Mouse (Mus musculus) retina, postnatal 1 day (tissue): ENCODE measurements around the gene Mest.
A peak's percentile ranks its signal among the peaks of the same experiment; 100 is the strongest.

Experiments used
- DNase-seq: peaks from one replicate; pipeline ENCODE4 v3.0.0-alpha.2; 2012

The Mest gene

DNA sequence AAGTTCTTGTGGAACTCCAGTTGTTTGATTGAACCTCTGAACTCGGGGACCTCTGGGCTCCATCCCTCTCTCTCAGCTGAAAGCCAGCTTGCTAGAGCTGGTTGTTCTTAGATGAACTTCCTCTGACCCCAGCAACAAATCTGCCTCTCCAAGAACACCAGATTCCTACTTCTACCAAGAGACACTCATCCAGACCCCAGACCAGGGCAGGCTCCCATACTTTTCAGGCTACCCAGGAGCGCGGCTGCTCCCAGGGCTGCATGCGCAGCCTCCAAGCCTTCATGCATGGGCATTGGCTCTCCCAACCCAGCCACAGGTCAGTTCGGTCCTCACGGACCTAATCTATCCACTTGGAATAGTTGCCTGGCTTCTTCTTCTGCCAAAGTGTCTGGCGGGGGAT, at the start of gene Mest:
Gene Mest, plus strand, starts transcription at position 217 of the 400 bp plus-strand sequence.
- no peak for DNase-seq

DNA sequence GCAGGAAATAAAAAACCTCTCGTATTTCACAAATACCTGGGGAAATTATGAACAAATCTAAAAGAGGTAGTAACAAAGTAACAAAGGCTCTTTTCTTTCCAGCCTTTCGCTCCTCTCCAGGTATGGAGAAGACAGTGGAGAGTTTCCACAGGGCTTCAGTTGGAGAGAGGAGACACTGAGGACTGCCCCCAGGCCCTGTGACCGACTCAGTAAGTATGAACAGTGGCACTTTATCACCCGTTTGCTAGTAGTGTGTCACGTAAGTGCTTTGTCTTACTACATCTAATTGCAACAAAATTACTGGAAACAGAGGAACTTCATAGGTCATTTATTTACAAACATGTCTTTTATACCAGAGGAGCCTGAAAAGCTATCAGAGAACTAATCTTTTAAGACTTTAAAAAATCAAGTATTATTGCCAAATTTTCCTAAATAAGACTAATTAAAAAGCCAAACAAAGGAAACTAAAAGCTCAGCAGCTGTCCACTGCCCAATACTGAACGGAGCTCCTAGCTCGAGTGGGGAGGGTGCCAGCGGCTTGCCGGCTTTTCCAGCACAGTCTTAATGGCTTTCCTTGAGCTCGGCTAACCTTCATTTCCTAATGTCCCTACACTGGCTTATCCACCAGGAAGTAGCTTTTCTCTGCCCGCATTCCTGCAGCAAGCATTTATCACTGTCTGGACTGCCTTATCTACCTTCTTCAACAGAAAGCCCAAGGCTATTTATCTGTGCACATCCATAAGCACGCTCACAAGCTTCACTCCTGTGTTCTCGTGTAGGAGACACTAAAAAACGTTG, 49.4 kb upstream of the Mest start:
- peak; percentile 59 for DNase-seq

DNA sequence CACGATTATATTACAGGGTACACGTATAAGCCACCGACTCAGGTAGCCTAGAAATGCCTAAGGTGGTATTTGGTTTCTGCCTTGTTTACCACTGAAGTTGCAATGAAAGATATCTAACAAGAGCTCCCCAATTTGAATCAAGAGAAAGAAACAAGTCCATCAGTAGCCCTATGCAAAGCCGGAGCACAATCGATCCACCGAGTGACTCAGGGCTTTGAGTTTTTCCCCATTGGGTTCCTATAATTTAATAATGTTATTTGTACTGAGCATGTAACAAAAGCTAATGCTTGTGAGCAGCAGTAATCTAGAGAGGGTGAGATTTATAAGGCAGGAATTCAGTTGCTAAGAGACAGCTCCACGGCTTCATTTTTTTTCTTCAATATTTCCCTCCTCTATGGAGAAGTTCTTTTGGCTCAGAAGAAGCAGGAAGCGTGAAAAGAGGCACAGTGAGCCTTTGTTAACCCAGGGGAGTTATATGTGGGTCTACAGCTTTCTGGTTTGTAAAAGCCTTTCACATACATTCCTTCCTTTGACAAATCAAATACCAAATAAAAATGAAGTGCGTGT, 48.5 kb upstream of the Mest start:
- DNase-seq: no peak

DNA sequence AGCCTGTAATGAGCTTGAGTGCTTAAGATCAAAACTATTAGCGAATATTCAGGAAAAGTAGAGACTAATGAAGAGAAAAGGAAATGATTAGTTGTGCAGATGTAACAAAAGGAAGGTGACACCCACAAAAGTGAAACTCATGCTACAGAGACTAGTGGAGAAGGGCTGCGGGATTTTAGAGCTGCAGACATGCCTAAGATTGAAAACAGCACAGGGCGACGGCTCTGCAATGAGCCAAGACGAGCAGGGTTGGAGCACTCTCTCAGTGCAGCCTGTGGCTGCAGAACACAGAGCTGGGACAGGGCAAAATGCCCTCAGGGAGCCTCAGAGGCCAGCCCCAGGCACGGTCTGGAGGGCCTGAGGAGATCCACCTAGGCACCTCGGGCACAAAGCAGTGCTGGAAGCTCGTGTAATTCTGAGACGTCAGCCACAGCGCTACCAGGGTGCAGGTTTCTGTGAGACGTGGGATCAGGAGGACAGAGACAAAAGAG, 48.0 kb upstream of the Mest start:
- peak; percentile 59 for DNase-seq

DNA sequence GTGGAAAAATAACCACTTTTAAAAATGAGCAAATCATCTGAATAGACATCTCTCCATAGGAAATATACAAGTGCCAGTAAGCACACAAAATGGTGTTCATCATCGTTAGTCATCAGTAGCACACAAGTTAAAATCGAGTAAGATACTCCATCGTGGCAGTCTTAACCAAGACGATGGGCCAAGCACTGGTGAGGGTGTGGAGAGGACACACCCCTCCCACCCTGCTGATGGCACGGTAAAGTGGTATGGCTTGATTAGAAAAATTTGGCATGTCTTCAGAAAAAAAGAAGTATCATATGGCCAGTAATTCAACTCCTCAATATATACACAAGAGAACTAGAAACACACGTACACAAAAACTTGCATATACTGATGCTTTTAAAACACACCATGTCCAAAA, 46.8 kb upstream of the Mest start:
- no peak for DNase-seq

DNA sequence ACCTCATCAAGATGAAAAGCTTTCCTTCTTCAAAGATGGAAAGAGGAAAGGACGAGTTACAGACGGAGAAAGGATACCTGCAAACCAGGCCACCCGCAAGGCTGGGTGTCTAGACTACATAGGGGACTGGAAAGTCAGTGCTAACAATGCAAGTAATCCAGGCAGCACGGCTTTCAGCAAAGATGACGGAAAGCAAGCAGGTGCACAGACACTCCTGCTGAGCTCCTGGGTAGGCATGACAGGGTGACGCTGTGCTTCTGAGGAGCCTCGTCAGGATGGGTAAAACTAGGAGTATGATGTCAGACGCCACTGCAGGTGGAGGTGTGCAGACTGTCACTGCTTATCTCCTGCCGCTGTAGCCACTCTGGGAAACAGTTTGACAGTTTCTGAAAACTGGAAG, 45.8 kb upstream of the Mest start:
- DNase-seq: no peak

DNA sequence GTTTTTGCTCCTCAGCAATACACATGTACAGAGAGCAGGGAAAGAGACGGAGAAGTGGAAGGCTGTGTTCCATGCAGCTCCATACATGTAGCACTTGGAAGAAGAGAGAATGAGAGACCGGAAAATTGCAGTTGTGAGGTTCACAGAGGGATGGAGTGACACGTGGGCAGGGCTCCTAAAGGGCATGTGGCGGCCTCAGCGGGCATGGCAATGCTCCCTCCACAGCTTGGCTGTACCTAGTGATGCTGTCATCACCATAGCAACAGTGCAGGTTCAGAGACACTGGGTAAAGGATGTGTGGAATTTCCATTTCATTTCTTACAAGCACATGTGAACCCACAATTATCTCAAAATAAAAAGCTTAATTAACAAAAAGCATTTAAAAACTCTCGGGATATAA, 44.9 kb upstream of the Mest start:
- peak; percentile 51 for DNase-seq

DNA sequence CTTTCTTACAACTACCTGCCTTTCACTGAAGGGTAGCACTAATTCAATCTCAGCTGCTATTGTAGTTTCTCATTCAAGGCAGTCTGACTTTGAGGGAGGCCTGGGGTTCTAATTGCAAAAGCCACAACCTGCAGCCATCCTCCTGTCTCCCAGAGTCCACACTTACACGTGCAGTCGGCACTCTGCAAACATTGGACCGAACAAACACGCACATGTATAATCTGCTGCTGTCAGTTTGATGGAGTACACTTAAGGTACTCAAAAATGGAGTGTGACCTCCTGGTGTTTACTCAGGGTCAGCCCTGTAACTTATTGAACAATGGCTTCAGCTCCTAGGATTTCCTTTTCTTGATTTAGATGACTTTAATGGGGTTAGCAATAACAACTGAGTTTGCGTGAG, 43.8 kb upstream of the Mest start:
- no peak for DNase-seq

DNA sequence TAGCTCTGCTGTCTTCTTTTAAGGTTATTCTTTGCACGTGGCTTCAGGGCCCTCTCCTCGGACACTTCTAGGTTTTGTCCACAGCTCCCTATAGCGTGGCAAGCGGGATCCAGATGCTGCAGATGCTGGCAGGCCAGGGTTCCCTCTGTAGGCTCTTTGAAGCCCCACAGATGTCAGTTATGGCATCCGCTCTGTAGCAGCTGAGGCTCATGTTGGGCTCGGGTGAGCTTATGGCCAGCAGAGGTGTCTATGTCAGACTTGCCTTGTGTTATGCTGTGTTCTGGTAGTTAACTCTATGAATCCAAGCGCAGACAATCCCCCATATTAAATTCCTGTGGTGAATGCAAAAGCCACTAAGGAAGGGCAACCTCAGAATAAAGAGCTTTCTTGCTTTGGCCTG, 42.9 kb upstream of the Mest start:
- no peak for DNase-seq

DNA sequence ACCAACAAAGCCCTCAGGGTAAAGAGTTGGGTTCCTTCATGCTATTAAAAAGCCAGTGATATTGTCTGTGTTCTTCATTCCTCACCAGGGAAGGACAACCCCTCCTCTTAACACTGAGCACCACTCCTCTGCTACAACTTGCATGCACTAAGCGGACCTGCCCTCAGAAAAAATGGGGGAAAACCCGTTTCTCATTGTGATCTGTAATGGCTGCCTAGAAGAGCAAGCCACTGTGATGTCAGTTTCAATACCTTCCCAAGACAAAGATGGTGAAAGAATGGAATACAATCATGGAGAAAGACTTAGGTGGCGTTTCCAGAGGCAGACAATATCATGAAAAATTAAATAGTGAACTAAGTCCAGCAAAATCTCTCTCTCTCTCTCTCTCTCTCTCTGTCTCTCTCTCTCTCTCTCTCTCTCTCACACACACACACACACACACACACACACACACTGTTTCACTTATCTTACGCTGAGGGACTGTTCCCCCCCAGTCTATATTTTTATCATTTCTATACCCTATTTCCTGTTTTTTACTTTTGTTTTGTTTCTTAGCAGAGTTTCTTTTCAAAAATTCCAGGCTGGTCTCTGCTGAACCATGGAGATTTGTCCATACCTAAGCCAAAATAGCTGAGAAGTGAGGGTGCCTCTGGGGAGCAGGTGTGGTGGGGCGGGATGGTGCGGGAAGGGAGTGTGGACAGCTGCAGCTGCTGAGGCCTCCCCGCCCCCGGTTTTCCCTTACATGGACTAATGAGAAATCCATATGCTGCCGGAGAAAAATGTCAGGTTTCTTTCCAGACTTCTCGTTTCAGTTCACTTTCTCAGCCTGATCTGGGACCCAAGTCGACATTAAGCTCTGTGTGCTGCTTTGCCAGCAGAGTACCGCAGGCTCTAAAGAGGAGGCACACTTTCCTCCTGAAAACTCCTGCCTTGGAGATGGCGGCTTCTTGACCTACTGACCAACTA, 41.1 kb upstream of the Mest start:
- DNase-seq: no peak

DNA sequence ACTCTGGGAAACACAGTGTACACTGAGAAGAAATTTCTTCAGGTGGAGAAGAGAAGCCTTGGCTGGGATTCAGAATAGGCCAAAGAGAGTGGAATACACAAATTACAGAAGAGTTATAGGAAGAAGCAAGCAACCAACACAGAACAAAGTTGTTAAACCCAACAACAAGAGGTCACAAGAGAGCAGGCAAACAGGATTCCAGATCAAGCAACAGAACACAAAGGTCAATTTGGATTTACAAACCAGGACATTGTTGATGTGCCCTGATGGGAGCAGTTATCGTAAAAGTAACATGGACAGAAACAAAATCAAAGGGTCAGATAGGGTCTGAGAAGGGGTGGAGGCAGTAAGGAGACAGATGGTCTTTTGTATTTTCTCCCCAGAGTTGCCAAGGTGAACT, 38.8 kb upstream of the Mest start:
- no peak for DNase-seq

DNA sequence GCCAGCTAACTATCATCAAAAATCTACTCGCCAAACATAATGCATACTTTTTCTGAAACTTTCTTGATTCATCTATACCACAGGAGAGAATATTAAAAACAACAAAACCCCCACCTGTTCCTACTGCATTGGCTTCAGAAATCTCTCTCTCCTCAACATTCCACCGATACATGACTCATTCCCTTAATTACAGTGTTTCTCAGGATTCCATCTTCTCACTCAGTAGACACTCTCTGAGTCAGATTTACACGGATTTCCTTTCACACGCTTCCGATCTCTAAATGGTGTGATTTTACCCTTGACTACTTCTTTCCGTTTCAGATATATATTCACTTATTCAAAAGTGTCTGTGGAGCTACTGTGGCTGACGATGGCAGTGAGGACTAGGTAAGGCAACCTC, 36.1 kb upstream of the Mest start:
- DNase-seq: no peak

DNA sequence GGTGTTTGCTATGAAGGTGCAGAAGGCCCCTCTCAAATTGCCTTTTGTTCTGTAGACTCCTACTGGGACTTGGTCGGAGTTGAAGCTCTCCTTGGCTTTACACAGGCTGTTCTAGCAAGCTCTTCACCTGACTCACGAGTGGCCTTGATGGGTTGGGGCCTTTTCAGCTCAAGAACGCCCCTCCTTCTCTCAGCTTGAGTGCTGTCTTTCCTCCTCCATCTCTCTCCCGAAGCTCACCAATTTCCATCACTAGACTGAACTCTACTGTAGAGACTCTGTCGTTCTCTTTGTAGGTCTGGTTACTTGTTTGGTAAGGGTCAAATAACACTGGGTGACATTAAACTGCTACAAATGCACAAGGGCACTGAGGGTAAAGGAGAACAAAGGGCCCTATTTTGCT, 30.5 kb upstream of the Mest start:
- DNase-seq: no peak

DNA sequence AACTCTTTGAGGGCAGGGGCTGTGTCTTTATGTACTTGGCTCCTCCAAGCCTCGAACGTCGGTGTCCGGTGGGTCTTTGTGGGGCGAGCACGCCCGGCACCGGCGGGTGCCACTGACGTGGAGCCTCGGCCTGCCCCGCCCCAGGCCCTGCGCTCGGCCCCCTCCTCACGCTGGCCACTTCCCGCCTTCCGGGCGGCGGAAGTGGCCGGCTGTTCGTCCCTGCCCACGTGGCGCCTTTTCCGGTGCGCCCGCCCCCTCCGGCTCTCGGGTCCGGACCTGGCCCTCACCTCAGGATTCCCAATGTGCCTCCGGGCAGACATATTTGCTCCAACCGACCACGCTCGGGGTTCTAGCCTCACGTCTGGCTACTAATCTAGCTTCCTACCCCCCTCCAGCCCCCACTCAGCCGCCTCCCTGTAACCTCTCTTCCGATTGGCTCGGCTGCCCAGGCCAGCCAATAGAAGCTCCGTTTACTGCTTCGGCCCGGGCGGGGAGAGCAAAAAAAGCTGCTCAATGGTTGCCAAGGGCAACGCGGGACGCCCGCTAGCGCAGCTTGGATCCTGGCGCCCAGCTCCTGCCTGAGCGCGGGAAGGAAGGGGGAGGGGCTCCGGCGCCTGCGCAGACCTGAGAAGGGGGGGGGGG, 29.9 kb upstream of the Mest start, which contains the start of gene Cep41:
Gene Cep41, minus strand, starts transcription at position 400 of the 642 bp plus-strand sequence.
- peak; percentile 99 for DNase-seq

DNA sequence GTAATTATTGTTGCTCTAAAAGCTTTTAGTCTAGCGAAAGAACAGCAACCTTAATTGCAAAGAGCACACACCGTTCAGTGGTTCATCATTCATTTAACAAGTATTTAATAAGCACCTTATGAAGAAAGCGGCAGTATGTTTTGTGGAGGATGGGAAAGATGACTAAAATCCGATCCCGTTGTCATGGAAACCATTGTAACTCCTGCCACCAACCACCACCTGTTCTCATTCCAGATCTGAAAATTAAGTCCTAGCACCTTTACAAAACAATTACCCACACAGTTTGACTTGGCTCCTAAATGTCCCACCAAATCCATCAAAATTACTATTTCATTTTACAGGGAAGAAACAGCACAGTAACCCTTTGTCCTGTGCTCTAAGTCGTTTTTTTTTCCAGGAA, 29.1 kb upstream of the Mest start:
- no peak for DNase-seq

DNA sequence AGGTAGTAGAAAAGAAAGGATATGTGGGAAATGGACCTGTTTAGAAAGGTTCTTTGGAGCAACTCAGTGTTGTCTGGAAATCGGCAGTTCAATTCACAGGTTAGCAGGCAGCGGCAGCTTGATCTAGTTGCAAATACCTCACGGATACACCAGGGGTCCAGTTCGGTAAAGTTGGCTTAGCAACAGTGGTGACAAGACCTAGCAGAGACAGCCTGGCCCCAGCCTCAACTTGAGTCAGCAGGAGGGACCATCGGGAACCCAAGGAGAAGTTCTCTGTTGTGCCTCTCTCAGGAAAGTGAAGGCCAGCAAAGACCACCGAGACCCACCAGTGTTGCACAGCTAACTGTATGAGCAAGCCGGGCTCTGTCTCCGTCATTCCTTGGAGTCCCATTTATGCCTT, 28.2 kb upstream of the Mest start:
- no peak for DNase-seq

DNA sequence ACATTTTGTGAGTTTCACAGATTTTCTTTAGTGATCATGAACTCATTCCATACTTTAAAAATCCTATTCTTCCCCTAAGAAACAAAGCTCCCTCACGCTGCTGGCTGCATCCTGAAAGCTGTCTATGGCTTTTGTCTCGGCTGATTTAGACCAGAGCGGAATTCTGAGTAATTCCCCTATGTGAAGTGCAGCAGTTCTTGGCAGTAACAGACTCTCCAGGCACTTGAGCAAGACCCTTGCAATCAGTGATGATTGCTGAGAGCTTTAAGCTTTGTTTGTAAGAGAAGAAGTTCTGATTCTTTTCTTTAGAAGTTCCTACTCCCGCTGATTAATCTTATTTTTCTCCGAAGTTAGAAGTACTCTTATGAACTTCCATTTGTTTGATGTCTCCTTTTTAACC, 25.9 kb upstream of the Mest start:
- no peak for DNase-seq

DNA sequence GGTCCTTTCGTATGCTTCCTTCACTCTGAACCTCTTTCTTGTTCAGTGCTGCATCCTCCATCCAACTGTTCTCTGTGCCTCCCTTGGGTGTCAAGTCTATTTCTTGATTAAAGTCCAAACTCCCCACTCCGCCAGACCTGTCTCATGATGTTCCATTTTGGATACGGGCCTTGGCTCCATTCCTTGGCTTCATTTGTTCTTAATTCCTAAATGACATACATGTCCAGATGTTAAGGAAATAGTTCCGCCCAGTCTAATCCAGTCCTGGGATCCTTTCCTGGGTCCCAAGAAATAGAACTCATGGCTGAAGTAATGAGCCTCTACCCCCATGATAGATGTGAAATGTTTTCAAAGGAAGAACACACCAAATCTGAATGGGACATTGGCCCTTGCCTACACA, 25.3 kb upstream of the Mest start:
- DNase-seq: no peak

DNA sequence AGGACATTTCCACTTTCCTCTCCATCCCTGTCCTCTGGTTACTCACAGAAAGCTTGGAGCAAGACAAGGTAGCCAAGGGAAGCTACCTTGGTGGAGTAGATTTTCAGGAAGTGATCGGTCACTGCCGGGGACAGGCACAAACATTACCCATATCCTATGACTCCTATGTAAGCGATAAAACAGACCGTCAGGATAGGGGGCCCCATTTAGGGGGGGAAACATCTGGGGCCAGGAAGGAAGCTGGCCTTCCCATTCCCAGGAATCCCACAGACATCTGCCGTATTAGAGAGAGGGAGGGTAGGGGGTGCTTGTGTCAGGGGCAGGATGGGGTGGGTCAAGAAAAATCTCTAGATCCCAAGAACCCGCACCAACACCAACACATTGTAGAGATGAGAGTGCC, 23.2 kb upstream of the Mest start:
- DNase-seq: no peak

DNA sequence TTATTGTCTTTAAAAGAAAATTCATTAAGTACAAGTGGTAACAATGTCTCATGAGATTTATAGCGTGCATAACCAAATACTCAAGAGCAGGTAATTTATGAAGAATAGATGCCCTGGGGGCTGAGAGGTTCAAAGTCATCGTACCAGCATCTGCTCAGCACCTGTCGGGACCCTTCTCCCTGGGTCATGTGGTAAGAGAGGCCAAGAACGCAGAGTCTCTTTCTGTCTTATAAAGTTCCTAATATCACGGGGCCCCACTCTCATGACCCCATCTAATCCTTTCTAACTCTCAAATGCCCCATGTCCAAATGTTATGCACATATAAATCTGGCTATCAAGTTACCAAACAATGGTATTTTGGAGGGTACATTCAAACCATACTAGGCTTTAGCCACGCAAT, 20.5 kb upstream of the Mest start:
- no peak for DNase-seq

DNA sequence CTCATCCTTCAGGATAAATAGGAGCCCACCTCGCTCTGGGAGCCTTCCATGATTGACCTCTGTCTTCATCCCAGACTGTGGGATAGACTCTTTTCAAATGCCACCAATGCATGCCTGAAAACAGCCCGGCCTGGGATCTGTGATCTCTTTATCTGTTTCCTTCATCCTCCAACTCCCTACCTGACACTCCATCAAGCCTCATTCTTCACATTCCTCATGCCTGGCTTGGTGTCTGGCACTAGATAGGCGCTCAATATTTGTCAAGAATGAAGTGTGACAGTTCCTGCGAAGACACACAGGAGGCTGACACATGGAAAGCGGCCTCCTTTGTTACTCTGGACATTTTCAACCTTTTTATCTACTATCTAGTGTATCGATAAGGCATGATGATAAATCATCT, 19.9 kb upstream of the Mest start:
- DNase-seq: no peak

DNA sequence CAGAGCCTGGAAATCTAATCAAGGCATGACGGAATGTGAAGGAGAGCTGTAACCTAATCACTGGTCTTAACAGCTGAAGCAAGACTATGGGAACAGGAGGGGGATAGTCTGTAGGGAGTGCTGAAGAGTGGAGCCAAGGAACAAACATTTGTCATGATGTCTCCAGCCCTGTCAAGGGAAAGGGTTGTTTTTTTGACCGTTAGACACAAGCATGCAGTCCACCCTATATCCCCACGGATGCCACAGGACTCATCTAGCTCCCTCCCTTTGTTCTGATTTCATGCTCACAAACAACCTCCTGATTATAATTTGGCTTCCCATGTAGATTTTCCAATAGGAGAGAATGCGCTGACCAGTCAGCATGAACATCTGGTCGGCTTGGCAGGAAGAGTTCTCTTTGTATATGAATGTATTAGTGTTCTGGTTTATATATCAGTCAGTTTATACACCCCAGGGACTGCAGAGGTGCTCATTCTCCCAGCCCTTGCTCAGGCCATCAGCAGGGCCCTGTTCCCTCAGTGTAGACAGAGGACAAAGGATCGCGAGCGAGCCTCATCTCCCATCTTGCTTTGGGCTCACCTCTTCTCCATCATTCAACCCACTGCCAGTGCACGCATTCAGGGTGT, 19.3 kb upstream of the Mest start:
- no peak for DNase-seq

DNA sequence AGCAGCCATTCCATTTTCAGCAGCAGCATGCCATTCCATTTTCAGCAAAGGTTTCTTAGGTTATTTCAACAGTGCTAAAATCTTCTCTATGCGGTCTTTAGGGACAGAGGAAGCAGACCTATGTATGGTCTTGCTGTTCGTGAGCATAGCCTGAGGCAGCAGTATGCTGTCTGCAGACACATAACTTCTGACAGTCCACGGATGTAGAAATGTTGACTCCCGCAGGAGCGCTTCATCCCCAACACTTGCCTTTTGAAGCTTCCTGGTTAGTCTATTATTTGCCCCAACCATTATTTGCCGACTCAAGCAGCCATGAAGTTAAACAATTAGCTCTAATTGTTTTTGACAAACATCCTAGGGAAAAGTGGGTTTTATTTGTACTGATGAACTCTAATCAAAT, 14.2 kb upstream of the Mest start:
- DNase-seq: peak; percentile 48
